ENCODE assay signal across 8 mouse cellular contexts in genomic region chr16:13780353-13781036, GRCm38 (mm10). TPM values are rescaled to one million over a fixed set of nuclear protein-coding genes. Genes with fewer than 3 reads are reported as not detected.
DNase-seq lines count a peak whose midpoint lies in the region; ATAC-seq lines count a peak whose summit lies in the region.

Rrn3 (plus strand) TSS chr16:13780708.

- peak; percentile 95 for DNase-seq in ES-CJ7 (ENCODE audit: low read depth, low spot score)
- DNase-seq in cerebellum, adult 11 months = peak; percentile 86
- peak; percentile 92 for DNase-seq in forebrain, embryonic 14.5 days (ENCODE audit: low spot score)
- DNase-seq in heart, postnatal 14 days = peak; percentile 90 to 93
- peak; percentile 89 for DNase-seq in layer of hippocampus, adult 11-12 months (ENCODE audit: low spot score)
- peak; percentile 89 to 92 for DNase-seq in lung, adult 18-20 months
- DNase-seq in testis, postnatal 14 days (ENCODE audit: low spot score) = peak; percentile 89

- H3K4me2 ChIP-seq in forebrain, embryonic 14.5 days (ENCODE audit: low read length) = peak within 1 kb of the TSS; percentile 74
- H3K4me2 ChIP-seq in neural tube, embryonic 15.5 days = peak within 1 kb of the TSS; percentile 75

- peaks cover 14% of the 10 kb centered on the region for H3K4me1 ChIP-seq in forebrain, embryonic 14.5 days (ENCODE audit: control insufficient read depth, insufficient read depth, low read length)
- peaks cover 22% of the 10 kb centered on the region for H3K4me1 ChIP-seq in neural tube, embryonic 15.5 days

- H3K27ac ChIP-seq in forebrain, embryonic 14.5 days (ENCODE audit: low read depth, low read length) = peak within 1 kb of the TSS; percentile 67; the same call in 1 of the 2 replicates
- peak within 1 kb of the TSS; percentile 87 for H3K27ac ChIP-seq in neural tube, embryonic 15.5 days (replicated peaks)

- H3K9me3 ChIP-seq in forebrain, embryonic 14.5 days (replicated peaks; ENCODE audit: control insufficient read depth, low read length) = no peaks in the 10 kb centered on the region
- no peaks in the 10 kb centered on the region for H3K9me3 ChIP-seq in neural tube, embryonic 15.5 days (replicated peaks)

- H3K27me3 ChIP-seq in forebrain, embryonic 14.5 days (replicated peaks; ENCODE audit: control insufficient read depth, insufficient read depth, low read length) = no peaks in the 10 kb centered on the region
- no peaks in the 10 kb centered on the region for H3K27me3 ChIP-seq in neural tube, embryonic 15.5 days (replicated peaks)

- H3K36me3 ChIP-seq in forebrain, embryonic 14.5 days (ENCODE audit: control insufficient read depth, insufficient read depth, low read length) = peaks cover 21% of the 10 kb centered on the region
- peaks cover 16% of the 10 kb centered on the region for H3K36me3 ChIP-seq in neural tube, embryonic 15.5 days

- under 1% methylated on average over 57 of the region's 57 CpGs for WGBS in forebrain, embryonic 14.5 days
- WGBS in neural tube, embryonic 15.5 days = under 1% methylated on average over 57 of the region's 57 CpGs

- peak within 1 kb of the TSS; percentile 91 for H3K9ac ChIP-seq in forebrain, embryonic 14.5 days (ENCODE audit: low read length)
- peak within 1 kb of the TSS; percentile 85 for H3K9ac ChIP-seq in neural tube, embryonic 15.5 days (replicated peaks)

- peak within 1 kb of the TSS; percentile 73 for H3K4me3 ChIP-seq in forebrain, embryonic 14.5 days (ENCODE audit: low read depth, low read length)
- peak within 1 kb of the TSS; percentile 87 for H3K4me3 ChIP-seq in neural tube, embryonic 15.5 days (replicated peaks)

- intact Hi-C loops in heart, postnatal 14 days (cut with DNase I) = loop anchor here (5.0 kb wide), 1 partner anchor 37 kb away; the partner anchor contains the start of gene Ntan1

- peak; percentile 99 for ATAC-seq in forebrain, embryonic 14.5 days
- peak; percentile 99 for ATAC-seq in neural tube, embryonic 15.5 days (ENCODE audit: low FRiP score)

RNA-seq across cellular contexts. Expression of gene Rrn3, which starts in this region (rescaled TPM):
- polyA plus RNA-seq in forebrain, embryonic 14.5 days (2014; fragmentation: Nextera tagmentation; extraction: Ambion mirVana) = 70.7 and 76.2 TPM in 2 replicates
- total RNA-seq in heart, postnatal 14 days (2021) = 10 to 100 TPM; 35.5 to 36.8 TPM
- 82.7 and 86.5 TPM in 2 replicates for polyA plus RNA-seq in neural tube, embryonic 15.5 days (2015; fragmentation: Nextera tagmentation; extraction: Ambion mirVana)

Comparison
In these comparisons a context has a peak if more than half of its experiments do, and no peak if none do; other contexts are left out.
1. Peak in every context shown above with its lines: DNase-seq, ATAC-seq, H3K4me3 ChIP-seq and H3K27ac ChIP-seq.